In the genomic region with DNA sequence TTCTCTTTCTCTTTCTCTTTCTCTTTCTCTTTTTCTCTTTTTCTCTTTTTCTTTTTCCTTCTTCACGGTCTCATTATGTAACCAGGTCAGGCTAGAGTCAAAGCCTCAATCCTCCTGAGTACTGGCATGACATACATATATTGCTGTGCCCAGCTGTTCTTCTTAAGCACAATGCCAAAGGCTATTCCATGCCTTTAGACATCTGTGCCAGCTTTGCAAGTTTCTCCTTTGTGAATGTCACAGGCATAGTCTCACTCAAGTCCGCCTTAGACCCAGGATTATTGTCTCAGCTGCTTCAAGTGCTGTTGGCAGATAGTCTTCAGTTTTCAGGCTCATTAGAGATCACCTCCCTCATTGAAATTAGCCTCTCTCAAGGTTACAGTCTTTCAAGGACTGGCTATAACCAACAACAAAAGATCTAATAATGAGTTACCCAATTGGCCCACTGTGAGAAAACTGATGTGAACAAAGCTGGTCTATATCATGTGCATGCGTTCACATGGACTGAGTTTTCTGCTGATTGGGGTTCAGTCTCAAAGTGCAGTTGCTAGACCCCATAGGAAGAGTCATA, we compare ENCODE assay signal across 14 mouse cellular contexts.
"Had no signal": no experiment of that assay in that cellular context is flagged by ENCODE, and none has a peak within 500 bp of the region (broad histone marks: within the 10 kb centered on the region; RNA-seq: fewer than 3 reads in every experiment).

No protein-coding gene starts in this region.

- H3K9ac ChIP-seq: kidney, embryonic 15.5 days; limb, embryonic 12.5 days; liver, embryonic 14.5 days; neural tube, embryonic 15.5 days had no signal

- H3K36me3 ChIP-seq: kidney, embryonic 15.5 days; limb, embryonic 12.5 days; midbrain, embryonic 10.5 days; neural tube, embryonic 15.5 days had no signal

- H3K4me1 ChIP-seq: neural tube, embryonic 15.5 days had no signal

- H3K27me3 ChIP-seq: kidney, embryonic 15.5 days; limb, embryonic 12.5 days; neural tube, embryonic 15.5 days had no signal

- H3K27ac ChIP-seq: kidney, embryonic 15.5 days; left cerebral cortex, adult 2 months; limb, embryonic 12.5 days; liver, embryonic 14.5 days; midbrain, embryonic 10.5 days; neural tube, embryonic 15.5 days had no signal

- H3K9me3 ChIP-seq: kidney, embryonic 15.5 days; limb, embryonic 12.5 days; midbrain, embryonic 10.5 days; neural tube, embryonic 15.5 days had no signal

- DNase-seq: kidney, adult 2 months; kidney, postnatal 14 days; lung, adult 18-20 months; right cerebral cortex, postnatal 4 days; spleen, adult 18-20 months; thymus, adult 18-20 months; thymus, postnatal 14 days had no signal

- H3K4me3 ChIP-seq: kidney, embryonic 15.5 days; left cerebral cortex, adult 2 months; limb, embryonic 12.5 days; midbrain, embryonic 10.5 days; myocyte; neural tube, embryonic 15.5 days had no signal

- H3K4me2 ChIP-seq: kidney, embryonic 15.5 days; limb, embryonic 12.5 days; neural tube, embryonic 15.5 days had no signal
